Mouse (Mus musculus) T-helper 17 cell (primary cell): ENCODE results near the gene Dusp11.
"Not testable (repeated sequence)": the region's sequence is repeated elsewhere in the genome, so short reads cannot be mapped to it uniquely, and the experiment has no call there.

Experiments
- in situ Hi-C, 2 experiments: fragments of 300-600 bp; cut with MboI, MseI; formaldehyde crosslinking; loops; 1 replicate in 1 of 2; 2 replicates in 1 of 2; pipeline ENCODE4 v1.15.1; 2025; ENCODE audit warnings: high pct_unique_total_duplicates in 2 of 2

Dusp11 gene

DNA sequence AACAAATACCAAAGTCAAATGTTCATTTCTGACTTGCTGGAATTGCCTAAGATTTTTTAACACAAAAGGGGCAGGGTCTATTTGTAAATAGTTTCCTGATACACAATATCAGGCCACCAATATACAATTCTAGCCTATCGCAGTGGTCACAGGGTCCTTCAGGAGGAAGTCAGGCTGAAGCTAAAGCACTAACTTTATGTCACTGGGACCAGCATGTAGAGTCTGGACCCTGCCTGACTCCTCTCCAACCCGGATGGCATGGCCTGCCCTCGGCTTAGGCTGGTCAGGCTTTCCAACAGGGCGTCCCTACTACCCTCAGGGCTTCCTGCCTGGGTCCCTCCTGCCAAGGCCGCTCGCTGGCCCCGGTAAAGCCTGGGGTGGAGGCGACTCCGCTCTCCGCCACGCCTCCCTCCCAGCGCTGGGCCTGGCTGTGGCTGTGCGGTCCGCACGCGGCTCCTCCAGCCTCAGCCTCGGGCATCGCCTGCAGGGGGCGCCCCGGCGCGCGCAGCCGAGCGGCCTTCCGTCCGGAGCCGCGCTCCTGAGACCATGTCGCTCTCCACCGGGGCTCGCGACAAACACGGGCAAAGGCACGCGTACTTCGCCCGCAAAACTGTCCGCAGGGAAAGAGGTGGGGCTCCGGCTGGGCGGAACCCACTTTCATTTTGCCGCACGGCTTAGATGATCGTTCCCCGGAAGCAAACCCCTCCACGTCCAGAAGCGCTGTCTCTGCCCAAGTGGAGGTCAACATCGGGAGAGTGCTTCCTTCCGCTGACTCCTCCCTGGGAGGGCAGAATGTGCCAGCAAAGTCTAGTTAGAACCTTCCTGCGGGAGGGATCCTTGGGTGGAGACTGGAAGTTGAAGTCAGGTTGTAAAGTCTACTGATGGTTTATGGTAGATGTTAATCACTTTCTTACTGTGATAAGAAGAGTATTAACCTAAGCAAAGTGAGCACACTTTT lies 24.7 kb downstream of the Dusp11 start:
- in situ Hi-C loops = loop anchor here (5.0 to 10.0 kb wide), 2 partner anchors 71 to 492 kb away; no protein-coding TSS in a partner anchor

DNA sequence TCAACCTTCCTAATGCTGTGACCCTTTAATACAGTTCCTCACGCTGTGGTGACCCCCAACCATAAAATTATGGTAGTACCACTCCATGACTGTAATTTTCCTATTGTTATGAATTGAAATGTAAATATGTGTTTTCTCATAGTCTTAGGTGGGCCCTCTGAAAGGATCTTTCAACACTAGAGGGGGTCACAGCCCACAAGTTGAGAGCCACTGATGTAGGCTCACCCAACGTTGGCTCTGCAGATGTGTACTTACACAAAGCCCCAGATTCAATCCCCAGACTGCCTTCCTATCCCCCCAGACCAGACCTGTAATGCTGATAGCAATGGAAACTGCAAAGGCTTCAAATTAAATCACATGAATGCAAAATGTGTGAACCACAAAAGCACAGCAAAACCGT lies 25.8 kb downstream of the Dusp11 start:
- in situ Hi-C loops = loop anchor here (5.0 to 10.0 kb wide), 2 partner anchors 72 to 491 kb away; no protein-coding TSS in a partner anchor

GRCm38 (mm10) chr6:85934047-85934446 lies 27.4 kb downstream of the Dusp11 start:
- in situ Hi-C loops = loop anchor here in 1 of 2 experiments (10.0 kb wide), 1 partner anchor 489 kb away; no protein-coding TSS in a partner anchor

GRCm38 (mm10) chr6:85929312-85929711 lies 32.2 kb downstream of the Dusp11 start:
- in situ Hi-C loops = no loop called here

DNA sequence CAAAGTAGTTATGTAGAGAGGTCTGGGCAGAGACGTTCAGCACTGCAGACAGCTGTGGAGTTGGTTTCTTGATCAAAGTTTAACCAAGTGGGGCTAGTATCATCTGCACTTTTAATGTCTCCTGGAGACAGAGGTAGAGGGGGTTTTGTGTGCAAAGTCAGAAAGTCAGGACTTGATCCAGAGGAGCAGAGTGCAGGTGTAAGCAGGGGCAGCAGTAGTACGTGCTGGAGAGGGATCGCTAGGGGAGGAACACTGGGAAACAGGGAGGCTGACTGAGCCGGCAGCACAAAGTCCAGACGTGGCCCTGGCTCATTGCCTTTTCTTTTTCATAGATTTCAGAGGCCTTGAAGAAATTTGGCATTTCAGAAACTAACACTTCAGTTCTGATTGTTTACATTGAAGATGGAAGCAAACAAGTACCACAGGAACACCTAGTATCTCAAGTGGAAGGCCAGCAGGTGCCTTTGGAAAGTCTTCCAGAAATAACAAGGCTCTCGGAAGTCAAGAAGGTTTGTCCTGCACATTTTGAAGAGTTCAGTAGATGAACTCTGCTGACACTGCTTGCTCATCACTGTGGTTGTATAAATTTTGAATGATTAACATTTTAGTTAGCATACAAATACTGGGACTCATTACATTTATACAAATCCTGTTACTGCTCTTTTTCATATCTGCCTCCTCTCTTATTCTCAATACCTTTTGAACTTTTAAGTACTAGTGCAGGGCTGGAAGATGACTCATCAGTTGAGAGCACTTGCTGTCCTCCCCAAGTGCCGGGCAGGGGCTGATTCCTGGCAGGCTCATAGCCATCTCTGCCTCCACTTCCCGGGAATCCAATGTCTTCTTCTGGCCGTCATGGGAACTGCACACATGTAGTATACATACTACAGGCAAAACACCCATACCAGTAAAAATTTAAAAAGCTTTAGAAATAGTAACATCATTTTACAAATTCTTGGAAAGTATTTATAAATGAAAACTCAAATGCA lies 33.7 kb downstream of the Dusp11 start:
- in situ Hi-C loops = no loop called here

- in situ Hi-C loops = no loop called here
Observed at GRCm38 (mm10) chr6:85926709-85927108, 34.8 kb downstream of the Dusp11 start.

GRCm38 (mm10) chr6:85923643-85924042 lies 37.8 kb downstream of the Dusp11 start:
- in situ Hi-C loops = no loop called here

DNA sequence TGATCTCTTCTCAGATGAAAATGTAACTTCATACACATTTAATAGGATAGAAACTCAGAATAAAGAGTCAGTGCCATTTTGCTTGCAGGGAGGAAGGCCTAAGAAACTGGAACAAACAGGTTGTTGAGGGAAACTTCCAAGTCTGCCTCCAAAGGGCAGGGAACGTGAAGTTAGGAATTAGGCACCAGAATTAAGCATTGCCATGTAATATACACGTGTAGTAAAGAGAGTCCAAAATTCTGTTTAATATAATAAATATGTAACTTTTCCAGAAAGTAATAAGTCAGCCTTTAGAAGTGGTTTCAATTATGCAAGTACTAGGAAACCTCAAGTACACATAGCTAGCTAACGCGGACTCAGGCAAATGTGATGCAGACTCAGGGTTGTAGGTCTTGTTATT lies 42.1 kb downstream of the Dusp11 start:
- in situ Hi-C loops = no loop called here

DNA sequence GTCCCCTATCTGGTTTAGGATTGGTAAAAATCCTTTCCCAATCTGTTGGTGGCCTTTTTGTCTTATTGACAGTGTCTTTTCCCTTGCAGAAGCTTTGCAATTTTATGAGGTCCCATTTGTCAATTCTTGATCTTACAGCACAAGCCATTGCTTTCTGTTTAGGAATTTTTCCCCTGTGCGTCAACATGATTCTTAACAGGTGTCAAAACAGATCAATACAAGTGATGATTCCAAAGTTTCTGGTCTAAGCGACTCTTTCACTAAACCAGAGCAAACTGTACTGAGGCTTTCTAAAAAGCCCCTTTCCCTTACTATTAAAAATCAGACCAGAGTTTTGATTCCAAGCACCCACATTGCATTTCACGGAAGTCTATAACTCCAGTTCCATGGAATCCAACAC lies 43.1 kb downstream of the Dusp11 start:
- in situ Hi-C loops = not testable (repeated sequence)

DNA sequence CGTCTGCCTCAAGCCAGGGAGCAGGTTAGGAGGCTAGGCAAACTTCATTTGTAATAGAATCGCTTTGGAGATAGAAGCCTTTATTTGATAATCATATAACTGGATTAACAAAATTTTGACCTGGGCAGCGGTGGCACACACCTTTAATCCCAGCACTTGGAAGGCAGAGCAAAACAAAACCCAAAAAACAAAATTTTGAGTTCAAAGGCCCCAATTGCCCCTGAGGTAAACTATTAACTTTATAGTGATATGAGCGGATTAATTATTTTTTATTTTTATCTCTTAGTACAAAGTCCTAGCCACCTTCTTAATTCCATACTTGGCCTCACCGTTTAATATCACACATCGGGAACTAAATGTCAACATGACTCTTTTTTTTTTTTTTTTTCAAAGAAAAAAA lies 44.9 kb downstream of the Dusp11 start:
- in situ Hi-C loops = no loop called here

DNA sequence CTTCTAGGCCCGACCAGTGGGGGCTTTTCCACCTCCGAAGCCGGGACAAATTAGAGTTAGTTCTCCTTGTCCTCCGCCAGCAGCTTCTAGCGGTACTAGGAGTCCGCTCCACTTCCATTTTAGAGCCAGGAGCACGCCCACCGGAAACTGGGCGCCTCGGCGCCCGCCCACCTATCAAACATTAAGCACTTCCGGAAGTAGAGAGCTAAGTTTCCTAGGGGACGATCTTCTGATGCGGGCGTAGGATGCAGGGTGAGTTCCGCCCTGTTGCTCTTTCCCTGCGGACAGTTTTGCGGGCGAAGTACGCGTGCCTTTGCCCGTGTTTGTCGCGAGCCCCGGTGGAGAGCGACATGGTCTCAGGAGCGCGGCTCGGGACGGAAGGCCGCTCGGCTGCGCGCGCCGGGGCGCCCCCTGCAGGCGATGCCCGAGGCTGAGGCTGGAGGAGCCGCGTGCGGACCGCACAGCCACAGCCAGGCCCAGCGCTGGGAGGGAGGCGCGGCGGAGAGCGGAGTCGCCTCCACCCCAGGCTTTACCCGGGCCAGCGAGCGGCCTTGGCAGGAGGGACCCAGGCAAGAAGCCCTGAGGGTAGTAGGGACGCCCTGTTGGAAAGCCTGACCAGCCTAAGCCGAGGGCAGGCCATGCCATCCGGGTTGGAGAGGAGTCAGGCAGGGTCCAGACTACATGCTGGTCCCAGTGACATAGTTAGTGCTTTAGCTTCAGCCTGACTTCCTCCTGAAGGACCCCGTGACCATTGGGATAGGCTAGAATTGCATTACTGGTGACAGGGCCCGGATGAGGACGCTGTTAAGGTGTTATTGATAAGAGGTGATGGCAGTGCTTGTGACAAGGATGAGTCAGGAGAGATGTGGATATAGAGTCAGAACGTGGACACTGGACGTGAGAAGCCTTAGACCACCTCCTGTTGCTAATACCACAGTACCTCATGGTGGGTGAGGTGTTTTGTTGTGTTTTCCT lies 45.6 kb downstream of the Dusp11 start, which contains the start of gene Nat8f1:
TSS of gene Nat8f1 (minus strand) at position 149 of the 975 bp plus-strand sequence.
- in situ Hi-C loops = not testable (repeated sequence)

- in situ Hi-C loops = no loop called here
Observed at GRCm38 (mm10) chr6:85915141-85915538, 46.3 kb downstream of the Dusp11 start.

- in situ Hi-C loops = no loop called here
Observed at GRCm38 (mm10) chr6:85911587-85911986, 49.9 kb downstream of the Dusp11 start, which contains the start of gene Tprkb. Gene Tprkb (plus strand): TSS chr6:85911865.

GRCm38 (mm10) chr6:85909704-85910103 lies 51.8 kb downstream of the Dusp11 start:
- in situ Hi-C loops = loop anchor here (5.0 kb wide), 2 partner anchors 322 to 327 kb away; partner anchors contain the start of gene Alms1 (in 1 of the 2)

DNA sequence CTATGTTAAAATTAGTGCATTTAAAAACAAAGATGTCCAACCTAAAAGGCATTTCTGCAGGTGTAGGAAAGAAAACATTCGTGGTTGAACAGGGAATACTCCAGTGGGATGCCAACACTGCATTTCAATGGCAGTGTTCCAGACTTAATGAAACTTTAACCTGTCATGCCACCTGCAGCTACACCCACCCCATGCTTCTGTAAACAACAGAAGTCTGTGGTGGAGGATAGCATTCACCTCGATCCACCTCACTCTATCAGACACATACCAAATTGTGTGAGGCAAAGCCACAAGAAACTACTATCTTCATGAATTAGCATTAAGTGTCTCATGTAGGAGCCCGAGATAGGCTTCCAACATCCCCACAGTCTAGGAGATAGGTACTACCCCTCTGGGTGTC lies 53.1 kb downstream of the Dusp11 start:
- in situ Hi-C loops = loop anchor here (5.0 kb wide), 2 partner anchors 321 to 326 kb away; partner anchors contain the start of gene Alms1 (in 1 of the 2)

- in situ Hi-C loops = loop anchor here (5.0 kb wide), 2 partner anchors 320 to 325 kb away; partner anchors contain the start of gene Alms1 (in 1 of the 2)
Observed at GRCm38 (mm10) chr6:85906911-85907351, 54.5 kb downstream of the Dusp11 start.

DNA sequence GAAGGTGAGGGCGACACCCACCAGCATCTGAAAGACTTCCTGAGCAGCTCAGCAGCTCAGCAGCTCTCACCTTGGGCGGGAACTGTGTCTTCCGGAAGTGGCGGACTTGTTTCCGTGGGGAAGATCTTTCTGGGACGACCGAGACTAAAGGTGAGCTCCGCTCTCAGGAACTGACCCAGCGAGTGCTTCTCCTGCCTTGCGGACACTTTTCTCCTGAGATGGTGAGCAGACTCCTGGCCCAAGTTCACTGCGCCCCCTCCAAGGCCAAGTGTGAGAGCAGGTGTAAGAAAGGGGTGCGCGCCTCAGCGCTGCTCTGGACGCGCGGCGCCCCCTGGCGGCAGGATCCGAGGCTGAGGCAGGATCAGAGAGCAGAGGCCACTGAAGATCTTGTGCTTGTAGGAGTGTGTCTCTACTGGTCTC lies 56.8 kb downstream of the Dusp11 start, which contains the start of gene Nat8f4:
TSS of gene Nat8f4 (minus strand) at position 243 of the 420 bp plus-strand sequence.
- in situ Hi-C loops = loop anchor here (5.0 kb wide), 2 partner anchors 317 to 322 kb away; partner anchors contain the start of gene Alms1 (in 1 of the 2)

- in situ Hi-C loops = no loop called here
Observed at GRCm38 (mm10) chr6:85902303-85902702, 59.2 kb downstream of the Dusp11 start.
